Mouse (Mus musculus) heart, postnatal 4 days (tissue): ENCODE data around the gene Mob3b. TPM values are rescaled to one million over a fixed set of nuclear protein-coding genes. Genes with fewer than 3 reads are reported as not detected.
A peak's percentile ranks its signal among the peaks of the same experiment; 100 is the strongest.
"Not testable (repeated sequence)": the region's sequence is repeated elsewhere in the genome, so short reads cannot be mapped to it uniquely, and the experiment has no call there.

Source experiments
- DNase-seq: peaks from one replicate; pipeline ENCODE4 v3.0.0; 2021
- total RNA-seq, 2 experiments: library from RNA; stranded (reverse); gene quantifications; 2 replicates each; pipeline ENCODE4 v1.2.3; 2021

Gene Mob3b
- total RNA-seq, 2 experiments from 2014 or later, result 1.5 to 2.0 TPM

GRCm38 (mm10) chr4:34964906-34965305, 192.4 kb downstream of the Mob3b start:
- no peak for DNase-seq

- DNase-seq, result no peak
Measured at GRCm38 (mm10) chr4:34963999-34964398, 193.3 kb downstream of the Mob3b start.

GRCm38 (mm10) chr4:34960781-34961560, 196.3 kb downstream of the Mob3b start:
- no peak for DNase-seq

GRCm38 (mm10) chr4:34959477-34959876, 197.8 kb downstream of the Mob3b start:
- DNase-seq, result no peak

- DNase-seq, result peak; percentile 64
Measured at GRCm38 (mm10) chr4:34958155-34959028, 198.9 kb downstream of the Mob3b start.

- DNase-seq, result no peak
Measured at GRCm38 (mm10) chr4:34953716-34954115, 203.6 kb downstream of the Mob3b start.

GRCm38 (mm10) chr4:34947181-34947580, 210.1 kb downstream of the Mob3b start:
- DNase-seq, result no peak

GRCm38 (mm10) chr4:34941046-34941445, 216.2 kb downstream of the Mob3b start:
- DNase-seq, result no peak

- DNase-seq, result not testable (repeated sequence)
Measured at GRCm38 (mm10) chr4:34928386-34928785, 228.9 kb downstream of the Mob3b start.

GRCm38 (mm10) chr4:34922177-34922870, 235.0 kb downstream of the Mob3b start:
- peak; percentile 49 for DNase-seq

GRCm38 (mm10) chr4:34917400-34917799, 239.9 kb downstream of the Mob3b start:
- no peak for DNase-seq

GRCm38 (mm10) chr4:34912171-34912570, 245.1 kb downstream of the Mob3b start:
- DNase-seq, result no peak

GRCm38 (mm10) chr4:34911401-34911800, 245.9 kb downstream of the Mob3b start:
- no peak for DNase-seq

GRCm38 (mm10) chr4:34908127-34908526, 249.2 kb downstream of the Mob3b start:
- DNase-seq, result peak; percentile 43

GRCm38 (mm10) chr4:34907026-34907425, 250.3 kb downstream of the Mob3b start:
- DNase-seq, result peak; percentile 18

GRCm38 (mm10) chr4:34906151-34906550, 251.1 kb downstream of the Mob3b start:
- DNase-seq, result no peak

GRCm38 (mm10) chr4:34905396-34905795, 251.9 kb downstream of the Mob3b start:
- DNase-seq, result peak; percentile 19

- DNase-seq, result not testable (repeated sequence)
Measured at GRCm38 (mm10) chr4:34901582-34901981, 255.7 kb downstream of the Mob3b start.

- no peak for DNase-seq
Measured at GRCm38 (mm10) chr4:34901166-34901565, 256.1 kb downstream of the Mob3b start.

- DNase-seq, result peak; percentile 12
Measured at GRCm38 (mm10) chr4:34900155-34900554, 257.1 kb downstream of the Mob3b start.

- DNase-seq, result no peak
Measured at GRCm38 (mm10) chr4:34899322-34899721, 258.0 kb downstream of the Mob3b start.
